Mouse (Mus musculus) embryonic facial prominence, embryonic 10.5 days (tissue): ENCODE data around the gene Olfr1009. TPM values are rescaled to one million over a fixed set of nuclear protein-coding genes. Genes with fewer than 3 reads are reported as not detected.
A peak's percentile ranks its signal among the peaks of the same experiment; 100 is the strongest.
"Not testable (repeated sequence)": the region's sequence is repeated elsewhere in the genome, so short reads cannot be mapped to it uniquely, and the experiment has no call there.

Experiments
- DNase-seq: peaks from one replicate; pipeline ENCODE4 v3.0.0-alpha.2; 2017; ENCODE audit warnings: low spot score
- H3K27ac ChIP-seq: fragments of 300-500 bp; sonication (generic); replicated peaks from 2 replicates; pipeline ENCODE4 v1.5.1; 2016; ENCODE audit warnings: mild to moderate bottlenecking
- H3K27me3 ChIP-seq: fragments of 300-500 bp; sonication (generic); replicated peaks from 2 replicates; pipeline ENCODE4 v1.6.1; 2016; ENCODE audit warnings: low read depth, mild to moderate bottlenecking; ENCODE audit not compliant: poor library complexity, severe bottlenecking
- H3K36me3 ChIP-seq: fragments of 300-500 bp; sonication (generic); replicated peaks from 2 replicates; pipeline ENCODE4 v1.6.1; 2016; ENCODE audit warnings: mild to moderate bottlenecking, moderate library complexity
- H3K4me1 ChIP-seq: fragments of 300-500 bp; sonication (generic); 2 replicates; pipeline ENCODE4 v1.6.1; 2016
- H3K4me3 ChIP-seq: fragments of 300-500 bp; sonication (generic); 2 replicates; pipeline ENCODE4 v1.5.1; 2016; ENCODE audit warnings: mild to moderate bottlenecking, moderate library complexity
- H3K9me3 ChIP-seq: fragments of 300-500 bp; sonication (generic); 2 replicates; pipeline ENCODE4 v1.6.1; 2016; ENCODE audit warnings: mild to moderate bottlenecking
- WGBS: fragments of 180-500 bp; shearing (Covaris S2); methylation state at CpG from one replicate; pipeline ENCODE4 v1.1.7; 2016; 5-methylcytosine and 5-hydroxymethylcytosine counted together
- polyA plus RNA-seq: library from polyadenylated mRNA; unstranded; fragments of >200 nt; fragmentation: Nextera tagmentation; extraction: Ambion mirVana; gene quantifications from 2 replicates; pipeline ENCODE4 v1.2.1, GENCODE M21; 2016

Olfr1009 gene
- not detected in 2 replicates for polyA plus RNA-seq

- no peaks in the 10 kb centered on the region for H3K4me1 ChIP-seq
- WGBS: 89% methylated on average over 1 of the region's 1 CpGs
- H3K36me3 ChIP-seq: no peaks in the 10 kb centered on the region
- H3K4me3 ChIP-seq: no peak within 1 kb of the TSS
- no peak within 1 kb of the TSS for H3K27ac ChIP-seq
- no peaks in the 10 kb centered on the region; the same call in 1 of the 2 replicates for H3K9me3 ChIP-seq
- no peaks in the 10 kb centered on the region for H3K27me3 ChIP-seq
- DNase-seq: no peak
Measured at GRCm38 (mm10) chr2:85715119-85715518, at the start of gene Olfr1009. Gene Olfr1009, plus strand, starts transcription at chr2:85715419.

- H3K36me3 ChIP-seq: no peaks in the 10 kb centered on the region
- no peak within 1 kb of the TSS for H3K27ac ChIP-seq
- no peak for DNase-seq
- H3K9me3 ChIP-seq: no peaks in the 10 kb centered on the region
- no peak within 1 kb of the TSS for H3K4me3 ChIP-seq
- H3K27me3 ChIP-seq: no peaks in the 10 kb centered on the region
- no peaks in the 10 kb centered on the region for H3K4me1 ChIP-seq
Measured at GRCm38 (mm10) chr2:85678667-85679066, 36.6 kb upstream of the Olfr1009 start, which contains the start of gene Olfr1006. Gene Olfr1006, minus strand, starts transcription at chr2:85678767.

DNA sequence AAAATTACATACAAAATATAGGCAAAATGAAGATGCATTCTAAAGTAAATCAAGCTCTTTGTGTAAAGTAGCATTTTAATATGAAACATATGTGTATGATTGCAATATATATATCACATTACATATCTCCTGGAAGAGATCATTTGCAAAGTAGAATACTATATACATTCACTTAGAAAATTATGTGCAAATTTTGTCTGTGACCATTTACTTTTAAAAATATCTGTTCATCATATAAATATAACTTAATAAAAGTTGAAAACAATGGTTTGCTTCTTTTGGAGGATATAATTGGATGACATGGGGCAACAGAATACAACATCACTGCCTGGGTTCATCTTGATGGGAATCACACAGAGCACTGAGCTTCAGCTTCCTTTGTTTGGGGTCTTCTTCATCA lies 26.1 kb upstream of the Olfr1009 start, which contains the start of gene Olfr1008:
TSS of gene Olfr1008 (plus strand) at position 301 of the 400 bp plus-strand sequence.
- H3K4me1 ChIP-seq: no peaks in the 10 kb centered on the region
- H3K9me3 ChIP-seq: peaks cover 2% of the 10 kb centered on the region
- H3K27ac ChIP-seq: no peak within 1 kb of the TSS
- H3K27me3 ChIP-seq: no peaks in the 10 kb centered on the region
- no peak for DNase-seq
- no peak within 1 kb of the TSS for H3K4me3 ChIP-seq
- H3K36me3 ChIP-seq: no peaks in the 10 kb centered on the region

DNA sequence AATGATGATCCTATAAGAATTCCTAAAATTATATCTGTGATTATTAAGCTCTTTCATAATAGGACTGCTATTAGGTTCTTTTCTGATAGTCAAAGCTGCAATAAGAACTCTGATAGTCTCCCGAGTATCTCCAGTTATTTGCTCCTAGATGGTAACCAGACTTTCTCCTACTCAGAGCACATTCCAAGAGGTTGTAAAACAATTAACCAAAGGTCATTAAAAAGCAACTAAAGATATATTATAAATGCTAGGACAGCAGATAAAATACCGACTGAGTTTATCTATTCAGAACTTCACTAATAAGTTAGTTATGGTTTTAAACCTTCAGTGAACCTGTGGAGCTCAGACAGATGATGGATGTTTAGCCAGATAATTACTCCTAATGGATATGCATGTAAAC lies 4.5 kb upstream of the Olfr1009 start:
- 78% methylated on average over 2 of the region's 2 CpGs for WGBS
- not testable (repeated sequence) for H3K9me3 ChIP-seq, H3K27me3 ChIP-seq, H3K36me3 ChIP-seq, DNase-seq, H3K4me1 ChIP-seq, H3K4me3 ChIP-seq, H3K27ac ChIP-seq

DNA sequence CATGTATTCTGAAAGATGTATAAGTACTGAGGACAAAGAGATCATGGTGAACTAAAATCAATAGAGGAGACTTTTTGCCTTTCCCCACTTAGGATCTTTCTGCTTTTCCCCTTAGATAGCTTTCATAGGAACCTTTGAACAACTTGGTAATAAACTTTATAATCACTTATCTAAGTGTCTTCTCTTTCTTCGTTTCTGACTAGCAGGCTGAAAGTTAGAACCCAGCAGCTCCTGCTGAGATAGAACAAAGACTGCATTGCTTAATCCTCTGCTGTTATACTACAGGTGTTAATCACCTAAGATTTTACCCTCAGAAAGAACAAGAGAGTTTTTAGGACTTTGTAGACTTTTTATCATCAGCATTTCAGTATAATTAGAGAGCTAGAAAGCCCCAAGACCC lies 4.1 kb upstream of the Olfr1009 start:
- Histone ChIP-seq H3K36me3 (no peaks in the 10 kb centered on the region), H3K27ac (no peak overlapping the region), H3K4me1 (no peaks in the 10 kb centered on the region), H3K27me3 (no peaks in the 10 kb centered on the region), H3K4me3 (no peak overlapping the region), H3K9me3 (no peaks in the 10 kb centered on the region)
- WGBS: 47% methylated on average over 1 of the region's 1 CpGs
- DNase-seq: no peak

DNA sequence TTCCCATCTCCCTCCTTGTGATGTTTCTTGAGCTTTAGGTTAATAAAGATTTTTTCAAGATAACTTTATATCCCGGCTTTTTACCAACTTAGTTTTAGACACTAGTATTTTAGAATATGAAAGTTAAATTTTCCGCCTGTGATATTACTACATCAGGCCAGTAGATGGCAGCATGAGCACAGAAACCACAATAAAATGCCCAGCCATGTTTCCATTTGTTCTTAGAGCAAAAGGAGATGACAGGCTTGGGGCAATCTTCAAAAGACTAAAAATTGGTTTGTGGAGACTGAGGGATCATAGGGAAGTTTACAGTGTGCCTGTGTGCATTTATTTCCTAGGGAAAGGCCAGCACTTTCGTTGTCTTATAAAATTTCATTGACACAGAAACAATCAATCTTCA lies 10.6 kb downstream of the Olfr1009 start:
- no peaks in the 10 kb centered on the region for H3K4me1 ChIP-seq
- no peaks in the 10 kb centered on the region for H3K27me3 ChIP-seq
- H3K9me3 ChIP-seq: no peaks in the 10 kb centered on the region
- WGBS: 23% methylated on average over 3 of the region's 3 CpGs
- H3K36me3 ChIP-seq: no peaks in the 10 kb centered on the region
- H3K4me3 ChIP-seq: no peak overlapping the region
- no peak overlapping the region for H3K27ac ChIP-seq
- DNase-seq: peak; percentile 20

- Histone ChIP-seq H3K27me3 (no peaks in the 10 kb centered on the region), H3K4me3 (no peak overlapping the region), H3K4me1 (no peaks in the 10 kb centered on the region), H3K36me3 (no peaks in the 10 kb centered on the region), H3K27ac (no peak overlapping the region), H3K9me3 (no peaks in the 10 kb centered on the region)
- 81% methylated on average over 4 of the region's 4 CpGs for WGBS
- DNase-seq: no peak
Measured at GRCm38 (mm10) chr2:85753822-85754221, 38.6 kb downstream of the Olfr1009 start.

GRCm38 (mm10) chr2:85762666-85763065 lies 47.4 kb downstream of the Olfr1009 start, which contains the start of gene Olfr1012:
Gene Olfr1012, minus strand, starts transcription at chr2:85762766.
- H3K27ac ChIP-seq: no peak within 1 kb of the TSS
- H3K9me3 ChIP-seq: no peaks in the 10 kb centered on the region
- no peaks in the 10 kb centered on the region for H3K4me1 ChIP-seq
- H3K4me3 ChIP-seq: no peak within 1 kb of the TSS
- no peak for DNase-seq
- WGBS: 76% methylated on average over 1 of the region's 1 CpGs
- H3K27me3 ChIP-seq: no peaks in the 10 kb centered on the region
- no peaks in the 10 kb centered on the region for H3K36me3 ChIP-seq

DNA sequence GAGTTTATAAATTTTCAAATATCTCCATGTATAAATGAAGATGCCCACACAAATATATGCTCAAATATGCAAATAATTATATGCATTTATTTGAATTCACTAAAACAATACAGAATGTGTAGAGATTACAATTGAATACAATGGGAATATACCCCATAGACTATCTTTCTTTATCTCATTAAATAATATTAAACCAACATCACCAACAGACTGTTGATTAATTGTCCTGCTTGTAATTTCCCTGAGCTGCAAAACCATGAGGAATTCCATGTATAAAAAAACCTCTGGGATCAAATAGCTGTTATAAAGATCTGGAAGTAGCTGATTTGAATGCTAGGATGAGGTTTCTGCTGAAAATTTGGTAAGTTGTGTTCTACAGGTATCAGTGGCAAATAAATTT lies 51.6 kb downstream of the Olfr1009 start, which contains the start of gene Olfr1013:
TSS of gene Olfr1013 (plus strand) at position 301 of the 400 bp plus-strand sequence.
- no peak for DNase-seq
- H3K27ac ChIP-seq: no peak within 1 kb of the TSS
- H3K36me3 ChIP-seq: no peaks in the 10 kb centered on the region
- no peaks in the 10 kb centered on the region for H3K27me3 ChIP-seq
- no peak within 1 kb of the TSS for H3K4me3 ChIP-seq
- H3K9me3 ChIP-seq: no peaks in the 10 kb centered on the region
- no peaks in the 10 kb centered on the region for H3K4me1 ChIP-seq

DNA sequence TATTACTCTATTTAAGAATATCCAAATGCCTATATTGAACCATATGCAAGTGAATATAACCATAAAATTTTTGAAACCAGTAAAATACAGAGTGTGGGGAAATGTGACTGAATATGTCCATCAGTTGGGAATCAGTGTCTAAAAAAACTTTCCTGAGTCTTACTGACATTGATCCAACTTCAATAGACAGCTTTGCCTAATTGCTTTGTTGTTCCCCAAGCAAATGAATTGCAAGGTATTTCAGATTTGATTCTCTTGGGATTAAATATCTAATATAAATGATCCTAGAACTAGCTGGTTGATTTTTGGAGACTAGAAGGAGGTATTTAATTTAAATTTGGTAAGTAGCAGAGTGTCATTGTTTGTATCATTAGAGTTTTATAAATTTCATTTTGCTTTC lies 57.2 kb downstream of the Olfr1009 start, which contains the start of gene Olfr1014:
TSS of gene Olfr1014 (plus strand) at position 301 of the 400 bp plus-strand sequence.
- no peaks in the 10 kb centered on the region for H3K27me3 ChIP-seq
- H3K4me1 ChIP-seq: no peaks in the 10 kb centered on the region
- no peak within 1 kb of the TSS for H3K27ac ChIP-seq
- H3K9me3 ChIP-seq: no peaks in the 10 kb centered on the region
- no peak for DNase-seq
- H3K36me3 ChIP-seq: no peaks in the 10 kb centered on the region
- H3K4me3 ChIP-seq: no peak within 1 kb of the TSS

Other genes with a start within 250 kb of the Olfr1009 start
- gene 4833423E24Rik, start 196.4 kb upstream of the Olfr1009 start, polyA plus RNA-seq: 0.09 TPM in 1 of 2 replicates, not detected in the other
- not detected in 2 replicates for gene Olfr996, start 136.2 kb upstream of the Olfr1009 start, polyA plus RNA-seq
- not detected in 2 replicates for gene Olfr998, start 126.5 kb upstream of the Olfr1009 start, polyA plus RNA-seq
- gene Olfr1000, start 103.5 kb upstream of the Olfr1009 start, polyA plus RNA-seq: not detected in 2 replicates
- not detected in 2 replicates for gene Olfr1002, start 64.7 kb upstream of the Olfr1009 start, polyA plus RNA-seq
- not detected in 2 replicates for gene Olfr154, start 51.0 kb upstream of the Olfr1009 start, polyA plus RNA-seq
- not detected in 2 replicates for gene Olfr1006, start 36.7 kb upstream of the Olfr1009 start, polyA plus RNA-seq
- not detected in 2 replicates for gene Olfr1008, start 26.0 kb upstream of the Olfr1009 start, polyA plus RNA-seq
- gene Olfr1012, start 47.3 kb downstream of the Olfr1009 start, polyA plus RNA-seq: not detected in 2 replicates
- not detected in 2 replicates for gene Olfr1013, start 51.7 kb downstream of the Olfr1009 start, polyA plus RNA-seq
- gene Olfr1014, start 57.3 kb downstream of the Olfr1009 start, polyA plus RNA-seq: not detected in 2 replicates
- gene Olfr1015, start 66.6 kb downstream of the Olfr1009 start, polyA plus RNA-seq: not detected in 2 replicates
- gene Olfr1016, start 87.1 kb downstream of the Olfr1009 start, polyA plus RNA-seq: not detected in 2 replicates
- not detected in 2 replicates for gene Olfr1018, start 103.1 kb downstream of the Olfr1009 start, polyA plus RNA-seq
- gene Olfr1019, start 130.1 kb downstream of the Olfr1009 start, polyA plus RNA-seq: not detected in 2 replicates
- gene Olfr1020, start 131.6 kb downstream of the Olfr1009 start, polyA plus RNA-seq: not detected in 2 replicates
- gene Olfr1022, start 153.2 kb downstream of the Olfr1009 start, polyA plus RNA-seq: not detected in 2 replicates
- not detected in 2 replicates for gene Olfr1023, start 170.2 kb downstream of the Olfr1009 start, polyA plus RNA-seq
- gene Olfr1024, start 189.6 kb downstream of the Olfr1009 start, polyA plus RNA-seq: not detected in 2 replicates
- gene Olfr1025-ps1, start 199.8 kb downstream of the Olfr1009 start, polyA plus RNA-seq: not detected in 2 replicates
- gene Olfr1026, start 206.1 kb downstream of the Olfr1009 start, polyA plus RNA-seq: not detected in 2 replicates
- not detected in 2 replicates for gene Olfr1028, start 235.0 kb downstream of the Olfr1009 start, polyA plus RNA-seq